Mouse (Mus musculus) cortical plate, adult 2 months (tissue): Measurements from ENCODE around the gene Abca6.

Experiments
- CTCF ChIP-seq: fragments of 200-500 bp; IDR thresholded peaks from 2 replicates; pipeline ENCODE4 v1.5.1; 2011; ENCODE audit warnings: mild to moderate bottlenecking, control low read depth, low read length; ENCODE audit not compliant: insufficient read depth; ENCODE audit errors: extremely low read depth
- POLR2A ChIP-seq: fragments of 200-500 bp; IDR thresholded peaks from 2 replicates; pipeline ENCODE4 v1.6.1; 2011; ENCODE audit warnings: mild to moderate bottlenecking, low read length, control low read depth; ENCODE audit not compliant: insufficient read depth; ENCODE audit errors: extremely low read depth

GRCm38 (mm10) chr11:110290586-110290985 lies 39.0 kb upstream of the Abca6 start:
- TF ChIP-seq POLR2A (no peak), CTCF (no peak)
